Mouse (Mus musculus) kidney, postnatal 36 days (tissue): ENCODE measurements around the gene Sytl1.

Source experiments
- DNase-seq, 2 experiments: peaks; one replicate each; pipeline ENCODE4 v3.0.0; 2021 to 2022; ENCODE audit warnings: mixed read lengths in 2 of 2

The Sytl1 gene

DNA sequence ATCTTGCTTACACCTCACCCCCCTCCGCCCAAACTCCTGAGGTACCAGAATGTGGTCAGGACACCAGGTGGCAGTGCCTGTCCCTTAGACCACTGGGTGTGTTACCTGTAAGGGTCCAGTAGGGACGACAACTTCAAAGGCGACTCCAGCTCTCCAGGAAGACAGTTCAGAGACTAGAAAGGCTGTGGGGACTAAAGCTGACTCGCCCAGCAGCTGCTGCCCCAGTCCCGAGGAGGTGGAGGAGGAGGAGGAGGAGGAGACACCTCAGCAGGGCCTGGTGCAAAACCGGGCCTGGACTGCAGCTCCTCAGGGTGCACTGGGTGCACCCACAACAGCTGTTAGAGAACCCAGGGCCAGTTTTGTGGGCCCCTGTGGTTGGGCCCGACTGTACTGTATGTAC is at the start of gene Sytl1:
Gene Sytl1 (minus strand): TSS at position 232 of the 400 bp plus-strand sequence.
- DNase-seq = peak in 1 of 2 experiments; percentile 56

DNA sequence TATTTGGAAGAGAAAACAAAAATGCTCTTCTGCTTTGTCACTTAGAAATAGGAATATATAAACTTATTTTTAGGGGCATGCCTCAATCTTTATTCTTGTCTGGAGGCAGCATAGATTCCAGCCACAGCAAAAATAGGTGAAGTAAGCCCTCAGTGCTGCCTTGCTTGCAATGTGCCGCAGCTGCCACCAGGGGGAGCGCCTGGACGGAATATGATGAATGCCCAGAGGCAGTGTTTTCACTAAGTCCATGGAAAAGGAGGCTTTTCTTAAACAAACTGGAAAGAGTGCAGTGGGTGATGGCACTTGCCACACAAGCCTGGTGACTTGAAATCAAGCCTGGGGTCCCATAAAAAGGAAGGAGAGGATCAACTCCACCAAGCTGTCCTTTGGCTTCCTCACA is 47.0 kb upstream of the Sytl1 start:
- peak; percentile 76 to 92 for DNase-seq

DNA sequence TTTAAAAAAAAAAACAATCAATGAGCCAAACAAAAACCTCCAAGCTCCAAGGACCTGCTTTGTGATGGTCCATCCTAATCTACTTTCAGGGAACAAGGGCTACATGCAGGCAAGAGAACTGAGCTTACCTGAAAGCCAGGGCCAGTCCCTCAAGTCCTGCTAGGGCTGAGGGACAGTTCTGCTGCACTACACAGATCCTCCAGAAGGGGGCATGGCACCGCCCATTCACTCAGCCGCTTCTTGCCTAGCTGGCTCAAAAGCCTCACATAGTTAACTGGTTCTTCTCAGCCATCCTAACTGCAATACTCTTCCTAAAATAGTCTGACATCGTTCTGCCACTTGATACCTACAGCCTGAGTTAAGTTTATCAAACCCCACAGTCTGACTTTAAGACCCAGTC is 44.4 kb upstream of the Sytl1 start:
- DNase-seq = peak; percentile 51 to 82

DNA sequence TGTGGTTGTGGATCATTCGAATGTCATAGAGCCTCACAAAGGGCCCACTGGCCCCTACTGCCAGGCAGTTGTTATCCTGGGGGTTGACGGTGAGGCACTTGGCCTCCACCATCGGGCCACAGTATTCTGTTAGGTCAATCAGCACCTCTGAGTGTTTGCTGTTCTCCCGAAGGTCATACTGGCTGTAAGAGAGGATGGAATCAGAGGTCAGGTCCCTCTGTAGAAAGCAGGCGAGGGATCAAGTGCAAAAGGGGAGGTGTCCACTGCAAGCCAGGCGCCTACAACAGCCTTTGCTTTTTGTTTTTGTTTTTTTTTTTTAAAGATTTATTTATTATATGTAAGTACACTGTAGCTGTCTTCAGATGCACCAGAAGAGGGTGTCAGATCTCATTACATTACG is 42.9 kb upstream of the Sytl1 start:
- DNase-seq = no peak

DNA sequence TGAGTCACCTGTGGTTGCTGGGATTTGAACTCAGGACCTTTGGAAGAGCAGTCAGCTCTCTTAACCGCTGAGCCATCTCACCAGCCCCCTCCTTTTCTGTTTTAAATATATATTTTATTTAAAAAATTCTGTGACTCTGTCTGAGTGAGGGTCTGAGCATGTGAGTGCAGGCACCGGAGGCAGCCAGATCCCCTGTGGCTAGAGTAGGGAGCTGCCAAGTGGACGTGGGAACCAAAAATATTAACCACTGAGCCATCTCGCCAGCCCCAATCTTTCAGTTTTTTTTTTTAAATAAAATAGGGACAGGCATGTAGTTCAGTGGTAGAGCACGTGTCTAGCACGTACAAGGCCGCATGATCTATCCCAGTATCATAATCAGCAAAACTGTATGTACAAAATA is 41.9 kb upstream of the Sytl1 start:
- no peak for DNase-seq

DNA sequence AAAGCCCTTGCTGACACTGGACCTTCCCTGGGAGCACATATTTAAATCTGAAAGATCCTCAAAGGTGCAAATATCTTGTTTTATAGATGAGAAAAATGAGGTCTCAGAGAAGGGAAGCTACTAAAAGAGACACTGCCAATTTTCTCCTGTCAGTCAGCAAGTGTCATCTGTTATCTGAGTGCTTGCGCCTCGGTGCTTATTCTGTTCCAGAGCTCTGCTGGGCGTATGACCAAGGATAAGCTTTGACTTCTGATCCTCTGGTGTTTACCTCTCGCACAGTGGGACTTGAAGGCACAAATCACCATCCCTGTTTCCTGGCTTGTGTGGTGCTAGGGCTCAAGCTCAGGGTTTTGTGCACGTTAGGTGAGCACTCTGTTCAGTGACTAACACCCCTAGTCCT is 39.8 kb upstream of the Sytl1 start:
- no peak for DNase-seq

DNA sequence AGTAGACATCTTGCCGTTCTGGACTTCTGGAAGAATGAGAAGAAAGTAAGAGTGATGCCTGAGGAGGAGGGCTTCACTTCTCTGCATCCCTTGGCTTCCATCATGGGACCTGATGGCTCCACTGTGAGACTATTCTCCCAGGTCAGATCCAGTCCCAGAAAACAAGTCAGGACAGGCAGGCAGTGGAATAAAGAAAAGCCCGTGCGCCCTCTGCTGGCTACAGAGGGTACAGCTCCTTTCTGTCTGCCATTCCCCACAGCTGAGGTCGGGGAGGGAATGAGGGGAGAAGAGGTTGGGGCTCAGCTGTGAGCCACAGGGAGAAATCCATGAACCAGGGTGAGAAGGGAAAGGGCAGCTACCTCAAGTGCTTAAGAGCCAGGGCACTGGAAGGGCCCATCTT is 38.9 kb upstream of the Sytl1 start:
- DNase-seq = peak; percentile 51 to 87

DNA sequence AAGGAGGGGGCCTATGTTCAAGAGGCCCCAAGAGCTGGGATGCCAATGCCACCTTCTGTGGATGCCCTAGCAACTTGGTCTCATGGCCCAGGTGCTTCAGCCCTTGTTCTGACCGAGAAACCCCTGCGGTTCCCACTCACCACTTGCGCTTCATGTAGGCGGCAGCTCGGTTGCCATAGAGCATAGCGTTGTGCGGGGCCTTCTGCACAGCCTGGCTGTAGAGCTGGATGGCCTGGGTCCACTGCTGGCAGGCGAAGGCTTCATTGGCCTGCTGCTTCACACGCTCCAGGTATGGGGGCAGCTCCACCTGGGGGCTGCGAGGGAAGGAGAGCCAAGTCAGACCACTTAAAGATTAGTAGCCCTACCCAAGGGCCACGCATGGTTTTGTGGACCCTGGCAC is 37.5 kb upstream of the Sytl1 start:
- no peak for DNase-seq

DNA sequence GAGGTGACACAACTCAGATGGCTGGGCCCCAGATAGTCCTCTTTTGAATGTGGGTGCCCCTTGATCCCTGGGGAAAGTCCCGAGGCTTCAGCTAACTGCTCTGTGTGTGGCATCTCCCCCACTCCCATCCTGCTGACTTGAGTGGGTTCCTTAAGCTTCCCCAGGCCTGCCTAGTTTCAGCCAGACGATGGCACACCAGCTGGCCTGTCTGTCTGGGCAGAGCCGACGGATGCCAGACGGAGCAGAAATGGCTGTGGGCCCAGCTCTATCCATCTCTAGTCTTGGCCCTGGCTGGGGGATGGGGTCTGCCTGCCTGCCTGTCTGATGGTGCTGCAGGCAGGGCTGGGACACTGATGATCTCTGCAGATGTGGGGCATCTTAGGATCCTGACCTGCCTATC is 36.8 kb upstream of the Sytl1 start:
- DNase-seq = no peak

DNA sequence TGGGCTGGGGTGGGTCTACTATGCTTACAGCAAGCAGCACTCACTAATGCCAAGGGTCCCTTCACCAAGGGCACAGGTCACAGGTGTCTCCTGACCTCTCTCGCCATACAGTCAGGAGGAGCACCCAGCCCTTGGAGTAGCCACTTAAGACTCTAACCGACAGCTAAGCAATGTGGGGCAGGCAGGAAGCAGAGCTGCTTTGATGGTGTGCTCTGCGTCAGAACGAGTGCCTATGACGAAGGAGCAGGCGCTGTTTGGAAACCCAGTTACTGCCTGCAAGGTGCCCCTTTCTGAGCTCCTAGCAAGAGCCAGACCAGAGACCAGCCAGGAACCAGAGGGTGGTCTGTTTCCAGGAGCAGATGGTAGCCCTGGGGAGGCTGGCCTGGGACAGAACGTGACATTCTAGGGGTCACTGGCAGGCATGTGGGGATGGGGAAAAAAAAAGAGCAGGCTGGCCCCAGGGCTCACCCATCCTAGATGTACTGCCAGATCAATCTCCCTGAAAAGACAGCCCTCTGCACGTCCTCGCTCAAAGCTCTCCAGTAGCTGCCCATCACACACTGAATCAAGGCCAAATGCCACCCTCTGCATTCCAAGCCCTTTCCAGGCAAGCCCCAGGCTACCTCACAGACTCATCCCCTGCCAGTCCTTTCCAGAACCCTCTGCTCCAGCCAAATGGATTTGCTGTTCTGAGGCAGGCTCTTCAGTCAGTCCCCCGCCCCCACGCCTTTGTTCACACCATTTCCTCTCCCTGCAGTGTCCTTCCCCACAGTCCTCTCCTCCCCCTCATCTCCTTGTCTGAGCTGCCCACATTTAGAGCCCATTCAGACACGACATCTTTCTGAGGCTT is 35.8 kb upstream of the Sytl1 start:
- no peak for DNase-seq

DNA sequence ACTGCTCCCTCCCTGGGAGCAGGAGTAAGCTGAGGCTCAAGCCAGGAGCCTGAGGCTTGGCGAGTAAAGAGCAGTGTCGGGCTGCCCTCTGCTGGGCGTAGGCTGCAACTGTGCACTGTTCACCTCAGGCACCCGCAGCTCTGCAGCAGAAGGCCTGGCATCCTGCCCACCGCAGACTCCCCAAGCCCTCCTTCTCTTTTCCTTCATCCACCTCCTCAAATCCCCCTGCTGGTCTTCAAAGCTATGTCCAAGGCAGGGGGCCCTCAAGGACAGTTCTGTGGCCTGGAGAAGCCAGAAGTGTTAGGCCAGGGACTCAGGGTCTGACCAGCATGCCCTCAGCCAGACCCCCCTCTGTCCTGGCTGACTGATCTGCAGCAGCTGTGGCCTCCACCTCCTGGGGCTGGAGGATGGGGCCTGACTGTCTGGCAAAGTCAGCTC is 34.9 kb upstream of the Sytl1 start:
- DNase-seq = peak; percentile 75 to 87

DNA sequence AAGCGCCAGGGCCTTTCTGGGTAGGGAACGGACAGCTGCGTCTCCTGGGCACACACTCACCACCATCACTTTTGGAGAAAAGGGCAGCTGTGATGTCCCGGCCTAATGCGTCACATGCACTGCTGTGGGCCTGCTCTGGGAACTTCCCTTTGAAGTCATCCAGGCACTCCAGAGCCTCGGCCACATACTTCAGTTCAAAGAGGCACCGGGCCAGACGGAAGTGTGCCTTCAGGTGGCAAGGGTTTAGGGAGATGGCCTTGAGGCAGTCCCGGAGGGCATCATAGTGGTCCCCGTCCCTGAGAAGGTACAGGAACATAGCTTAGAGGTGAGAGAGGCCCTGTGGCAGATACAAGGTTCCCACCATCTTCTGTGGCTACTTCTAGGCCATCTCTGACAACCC is 34.4 kb upstream of the Sytl1 start:
- DNase-seq = no peak

DNA sequence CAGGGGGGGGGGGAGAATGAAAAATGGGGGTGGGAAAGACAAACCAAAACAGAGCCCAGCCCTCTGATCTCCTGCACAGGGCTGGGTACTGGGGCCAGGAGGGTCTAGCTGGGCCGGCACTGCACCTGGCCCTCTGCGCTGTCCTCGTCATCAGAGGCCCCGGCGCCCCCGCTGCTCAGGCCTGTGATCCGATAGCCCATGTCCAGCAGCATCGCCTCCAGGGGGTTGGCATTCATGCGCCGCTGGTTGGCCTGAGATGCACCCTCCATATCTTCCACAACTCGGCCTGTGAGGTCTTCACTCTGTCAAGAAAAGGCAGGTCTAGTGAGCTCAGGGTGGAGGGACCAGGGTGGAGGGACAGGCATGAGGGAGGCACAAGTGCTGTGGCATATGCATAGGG is 31.2 kb upstream of the Sytl1 start:
- no peak for DNase-seq

DNA sequence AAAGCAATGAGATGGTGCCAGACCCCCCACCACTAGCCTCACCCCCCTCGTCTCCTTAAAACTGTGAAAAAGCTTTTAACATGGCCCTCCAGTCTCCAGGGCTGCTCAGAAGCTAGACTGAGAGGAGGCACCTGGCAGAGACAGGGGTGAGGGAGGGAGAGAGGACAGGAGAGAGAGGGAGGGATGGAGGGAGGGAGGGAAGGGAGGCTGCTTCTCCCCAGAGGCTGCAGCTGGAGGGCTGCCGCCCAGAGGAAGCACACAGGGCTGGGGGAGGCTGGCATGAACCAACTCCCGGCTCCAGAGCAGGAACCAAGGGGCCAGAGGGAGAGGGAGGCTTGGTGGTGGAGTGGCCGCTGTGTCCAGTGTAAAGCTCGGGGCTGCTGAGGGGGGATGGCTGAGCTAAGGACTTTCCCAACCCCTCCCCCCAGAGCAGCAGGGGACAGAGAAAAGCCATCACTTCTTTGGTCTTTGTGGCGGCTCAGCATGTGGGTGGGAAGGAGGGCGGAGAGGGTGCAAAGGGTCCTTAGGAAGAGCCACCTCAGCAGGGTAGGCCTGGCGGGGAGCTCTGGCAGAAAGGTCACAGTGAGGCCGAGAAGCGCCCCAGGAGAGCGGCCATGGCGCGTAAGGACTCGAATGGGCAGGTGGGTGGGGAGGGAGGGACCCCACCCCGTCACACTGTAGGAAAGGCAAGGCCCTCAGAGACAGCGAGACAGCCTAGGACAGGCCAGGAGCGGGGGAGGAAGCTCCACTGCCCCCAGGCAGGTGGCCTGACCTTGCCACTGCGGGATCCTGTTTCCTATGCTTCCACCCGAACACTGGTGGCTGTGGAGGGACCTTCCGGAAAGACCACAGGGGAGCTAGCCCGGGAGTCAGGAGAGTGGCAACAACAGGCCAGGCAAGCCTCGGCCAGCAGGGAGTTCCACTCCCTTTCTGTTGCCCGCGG is 30.3 kb upstream of the Sytl1 start:
- no peak for DNase-seq

DNA sequence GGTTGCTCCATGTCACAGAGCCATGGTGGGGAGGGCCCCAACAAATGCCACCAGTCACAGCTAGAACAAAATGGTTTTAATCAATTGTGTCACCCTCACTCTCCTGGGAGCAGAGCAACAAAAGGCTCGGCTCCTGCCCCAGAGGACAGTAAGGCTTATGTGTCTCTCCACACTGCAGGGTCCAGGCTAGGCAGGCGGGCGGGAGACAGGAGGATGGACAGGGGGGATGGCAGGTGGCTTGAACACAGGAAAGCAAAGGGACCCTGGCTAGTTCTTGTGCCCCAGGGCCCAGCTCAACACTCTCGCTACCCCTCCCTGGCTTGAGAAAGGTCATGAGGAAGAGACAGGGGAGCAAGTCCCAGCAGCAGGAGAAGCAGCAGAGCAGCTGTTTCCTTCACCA is 29.5 kb upstream of the Sytl1 start:
- DNase-seq = no peak

DNA sequence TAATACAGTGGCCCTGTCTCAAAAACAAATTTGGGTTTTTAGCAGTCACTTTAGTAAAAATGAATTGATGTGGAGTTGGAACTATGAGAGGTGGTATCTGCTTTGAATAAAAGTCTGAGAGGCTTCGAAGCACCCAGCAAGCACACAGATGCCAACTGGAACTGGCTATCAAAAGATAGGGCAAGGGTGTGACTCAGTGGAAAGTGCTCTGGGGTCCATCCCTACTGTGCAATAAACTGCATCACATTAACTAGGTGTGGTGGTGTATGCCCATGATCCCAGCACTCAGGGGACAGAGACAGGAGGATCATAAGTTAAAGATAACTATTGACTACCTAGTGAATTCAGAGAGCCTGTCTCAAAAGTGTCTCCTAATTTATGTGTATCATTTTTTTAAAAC is 28.3 kb upstream of the Sytl1 start:
- no peak for DNase-seq

DNA sequence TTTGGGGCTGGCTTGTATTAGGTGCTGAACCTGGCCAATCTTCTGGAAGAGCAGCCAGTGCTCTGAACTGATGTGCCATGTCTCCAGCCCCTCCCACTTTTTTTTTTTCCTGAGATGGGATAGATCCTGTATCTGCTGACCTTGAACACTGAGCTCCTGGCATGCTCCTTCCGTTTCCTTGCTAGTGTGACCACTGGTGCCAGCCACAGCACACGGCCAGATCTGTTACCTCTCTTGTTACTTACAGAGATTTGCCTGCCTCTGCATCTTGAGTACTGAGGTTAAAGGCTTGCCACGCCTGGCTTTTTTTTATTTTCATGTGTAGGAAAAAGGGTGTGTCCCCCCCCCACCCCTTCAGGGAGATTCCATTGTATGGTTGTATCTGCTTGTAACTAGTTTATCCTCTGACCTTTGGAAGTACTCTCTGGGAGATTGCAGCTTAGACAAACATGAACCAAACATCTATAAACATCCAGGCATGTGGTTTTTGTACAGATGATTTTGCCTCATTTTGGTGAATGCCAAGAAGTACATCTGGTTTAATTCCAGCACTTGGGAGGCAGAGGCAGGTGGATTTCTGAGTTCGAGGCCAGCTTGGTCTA is 23.7 kb upstream of the Sytl1 start:
- no peak for DNase-seq

DNA sequence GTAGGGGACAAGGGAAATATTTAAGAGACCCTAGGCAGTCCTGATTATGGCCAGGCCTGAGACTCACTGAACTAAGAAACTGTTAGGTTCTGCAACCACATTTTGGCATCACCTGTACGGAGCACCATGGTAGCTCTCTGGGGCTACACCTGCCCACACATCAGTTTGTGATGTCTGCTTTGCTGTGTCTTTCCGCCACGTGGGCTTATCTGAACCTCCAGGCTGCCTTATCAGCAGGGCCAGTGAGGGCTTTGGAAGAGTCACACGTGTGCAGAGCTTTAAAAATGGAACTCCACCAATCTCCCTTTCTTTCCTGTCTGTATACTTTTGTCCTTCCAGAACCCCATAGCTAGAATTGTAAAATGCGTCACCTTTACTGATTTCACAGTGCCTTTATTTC is 23.0 kb upstream of the Sytl1 start:
- no peak for DNase-seq

DNA sequence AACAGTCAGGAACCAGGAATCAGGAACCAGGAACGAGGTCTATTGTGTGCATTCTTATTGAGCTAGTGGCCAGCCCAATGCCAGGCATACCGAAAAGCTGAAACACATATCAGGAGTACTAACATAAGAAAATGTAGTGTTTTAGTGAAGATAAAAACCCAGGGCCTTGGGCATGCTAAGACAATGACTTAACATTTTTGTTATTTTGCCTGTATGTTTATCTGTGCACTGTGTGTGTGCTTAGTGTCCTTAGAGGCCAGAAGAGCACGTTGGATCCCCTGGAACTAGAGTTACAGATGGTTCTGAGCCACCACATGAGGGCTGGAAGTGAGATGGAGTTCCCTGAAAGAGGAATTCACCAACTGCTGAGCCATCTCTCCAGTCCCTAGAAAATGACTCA is 22.4 kb upstream of the Sytl1 start:
- DNase-seq = no peak

DNA sequence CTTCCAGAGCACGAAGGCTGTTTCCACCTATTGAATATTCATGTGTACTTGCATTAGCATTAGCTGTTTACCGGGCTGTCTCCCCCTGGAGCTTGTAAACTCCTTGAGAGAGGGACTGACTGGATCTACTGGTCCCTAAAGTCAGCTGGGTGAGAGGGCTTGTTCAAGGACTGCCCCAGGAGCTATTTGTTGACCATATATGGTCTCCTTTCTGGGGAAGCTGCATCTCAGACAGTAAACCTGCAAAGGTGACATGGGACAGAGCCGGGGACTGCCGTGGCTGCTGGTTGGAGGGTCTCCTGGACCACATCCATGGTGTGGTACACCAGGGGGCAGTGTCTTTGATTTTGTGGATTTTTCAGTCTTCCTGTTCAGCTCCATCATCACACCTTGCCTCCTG is 19.7 kb upstream of the Sytl1 start:
- peak in 1 of 2 experiments; percentile 35 for DNase-seq

DNA sequence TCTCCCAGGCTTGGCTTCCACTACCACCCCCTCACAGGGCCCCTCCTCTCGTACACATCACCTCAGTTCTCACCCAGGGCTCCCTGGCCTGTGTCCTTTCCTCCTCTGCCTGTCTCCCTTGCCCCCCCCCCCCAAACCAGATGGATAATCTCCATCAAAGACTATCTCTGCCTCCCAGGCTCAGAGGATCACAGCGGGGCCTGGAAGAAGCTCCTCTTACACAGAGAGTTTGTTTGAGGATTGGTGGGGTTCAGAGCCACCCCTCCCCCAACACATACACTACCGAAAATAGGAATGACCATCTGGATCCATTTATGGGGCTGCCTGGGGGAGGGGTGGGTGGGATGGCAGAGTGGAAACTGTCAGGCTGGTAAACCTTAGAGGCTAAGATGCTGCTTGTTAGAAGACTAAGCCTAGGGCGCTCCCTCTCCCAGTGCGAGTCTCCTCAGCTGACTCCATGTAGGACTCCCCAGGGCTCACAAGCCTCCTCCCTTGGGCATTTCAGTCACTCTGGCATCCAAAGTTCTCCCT is 19.1 kb upstream of the Sytl1 start:
- no peak for DNase-seq

DNA sequence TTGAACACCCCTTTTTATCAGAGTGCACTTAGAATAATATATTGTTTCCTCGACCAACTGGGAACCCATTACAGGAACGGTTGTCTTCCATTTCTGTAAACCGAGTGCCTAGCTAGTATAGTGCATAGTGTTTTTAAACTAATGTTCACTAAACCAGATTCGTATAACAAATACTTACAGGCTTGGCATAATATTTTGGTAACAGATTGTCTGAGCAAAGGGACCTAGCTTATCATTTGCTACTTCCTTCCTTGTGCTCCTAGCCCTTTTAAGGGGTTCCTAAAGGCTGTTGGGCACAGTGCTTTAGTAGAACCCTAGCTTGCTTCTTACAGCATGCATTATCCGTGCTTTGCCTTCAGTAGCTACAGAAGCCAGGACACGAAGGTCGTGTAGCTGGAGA is 18.6 kb upstream of the Sytl1 start:
- no peak for DNase-seq

DNA sequence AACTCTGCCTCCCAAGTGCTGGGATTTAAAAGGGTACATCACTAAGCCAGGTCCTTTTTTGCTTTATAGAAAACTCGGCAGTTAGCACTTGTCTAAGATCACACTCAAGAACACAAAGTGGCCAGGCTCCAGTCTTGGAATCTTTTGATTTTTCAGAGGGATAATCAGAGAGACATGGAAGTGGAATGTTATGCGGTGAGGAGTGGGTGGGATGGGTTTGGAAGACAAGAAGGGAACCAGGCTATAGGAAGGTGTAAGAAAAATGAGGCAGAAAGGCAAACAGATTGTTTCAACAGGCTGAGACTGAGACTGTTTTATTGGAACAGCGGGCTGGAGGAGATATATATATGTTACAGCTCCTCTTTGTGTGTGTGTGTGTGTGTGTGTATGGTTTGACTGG is 15.6 kb upstream of the Sytl1 start:
- DNase-seq = no peak
